Mouse (Mus musculus): Measurements from ENCODE around the gene Isyna1. TPM values are rescaled to one million over a fixed set of nuclear protein-coding genes. Genes with fewer than 3 reads are reported as not detected.
"Not testable (repeated sequence)": the region's sequence is repeated elsewhere in the genome, so short reads cannot be mapped to it uniquely, and the experiment has no call there.

The Isyna1 gene
- polyA plus RNA-seq, 1 experiment = 575 TPM

DNA sequence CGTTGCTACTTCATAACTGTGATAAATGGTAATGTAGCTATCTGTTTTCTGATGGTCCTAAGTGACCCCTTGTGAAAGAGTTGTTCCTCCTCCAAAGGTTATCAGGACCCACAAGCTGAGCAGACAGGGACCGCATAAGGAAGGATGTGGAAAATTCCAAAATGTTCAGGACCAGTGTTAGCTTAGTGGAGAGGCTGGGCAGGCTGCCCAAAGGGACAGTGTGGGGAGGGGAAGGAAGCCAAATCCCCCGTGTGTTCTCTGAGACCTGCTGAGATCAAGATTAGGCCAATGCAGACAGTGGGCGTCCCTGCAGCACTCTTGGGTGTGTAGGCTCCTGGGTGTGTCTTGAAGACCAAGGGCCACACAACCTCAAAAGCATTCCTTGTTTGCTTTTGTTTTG is 19.3 kb upstream of the Isyna1 start:
- DNase-seq (ENCODE audit: low read depth) = no peak

- no peak for DNase-seq (ENCODE audit: low read depth)
These were observed 17.0 kb upstream of the Isyna1 start for GRCm38 (mm10) chr8:70577207-70577606.

GRCm38 (mm10) chr8:70583476-70584387 is 10.4 kb upstream of the Isyna1 start:
- DNase-seq (ENCODE audit: low read depth) = no peak

DNA sequence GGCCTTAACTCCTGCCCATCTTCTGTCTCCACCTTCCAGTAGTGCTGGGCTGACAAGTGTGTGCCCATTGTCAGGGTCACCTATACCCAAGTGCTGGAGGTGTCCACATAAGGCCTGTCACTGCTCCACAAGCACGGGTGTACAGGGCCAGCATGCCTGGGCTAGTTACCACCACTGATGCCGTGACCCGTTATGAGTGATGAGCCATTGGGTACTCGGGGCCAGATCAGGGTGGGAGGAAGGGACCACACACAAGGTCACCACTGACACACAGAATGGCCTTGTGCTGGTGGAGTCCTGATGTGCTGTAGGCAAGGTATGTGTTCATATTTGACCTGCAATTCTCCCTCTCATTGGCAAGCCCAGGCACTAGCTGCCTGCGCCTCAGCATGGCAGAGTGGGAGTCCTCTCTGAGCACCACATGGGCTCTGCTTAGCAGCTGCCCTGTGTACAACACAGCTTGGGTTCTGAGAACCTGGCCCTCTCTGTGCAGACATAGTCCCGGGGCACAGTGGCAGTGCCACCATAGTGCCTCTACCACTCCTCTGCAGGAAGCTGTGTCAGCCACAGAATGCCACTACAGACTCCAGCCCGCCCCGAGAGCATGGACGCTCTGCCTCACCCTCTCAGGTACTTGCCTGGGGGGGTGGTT is 9.4 kb upstream of the Isyna1 start:
- no peak for DNase-seq (ENCODE audit: low read depth)

- no peak for DNase-seq (ENCODE audit: low read depth)
These were observed 8.9 kb upstream of the Isyna1 start for GRCm38 (mm10) chr8:70585258-70585652.

DNA sequence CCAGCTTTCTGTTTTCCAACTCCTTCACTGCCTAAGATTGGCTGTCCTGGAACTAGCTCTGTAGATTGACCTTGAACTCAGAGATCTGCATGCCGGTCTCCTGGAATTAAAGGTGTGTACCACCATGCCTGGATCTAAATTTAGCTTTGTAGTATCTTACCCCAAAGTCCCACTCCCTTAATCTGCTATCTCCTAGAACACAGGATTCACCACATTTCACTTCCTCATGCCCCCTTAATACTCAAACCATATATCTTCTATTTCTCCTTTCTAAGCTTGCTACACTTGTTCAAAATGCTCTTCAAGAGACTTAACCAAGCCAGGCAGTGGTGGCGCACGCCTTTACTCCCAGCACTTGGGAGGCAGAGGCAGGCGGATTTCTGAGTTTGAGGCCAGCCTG is 6.2 kb upstream of the Isyna1 start:
- DNase-seq (ENCODE audit: low read depth) = not testable (repeated sequence)

DNA sequence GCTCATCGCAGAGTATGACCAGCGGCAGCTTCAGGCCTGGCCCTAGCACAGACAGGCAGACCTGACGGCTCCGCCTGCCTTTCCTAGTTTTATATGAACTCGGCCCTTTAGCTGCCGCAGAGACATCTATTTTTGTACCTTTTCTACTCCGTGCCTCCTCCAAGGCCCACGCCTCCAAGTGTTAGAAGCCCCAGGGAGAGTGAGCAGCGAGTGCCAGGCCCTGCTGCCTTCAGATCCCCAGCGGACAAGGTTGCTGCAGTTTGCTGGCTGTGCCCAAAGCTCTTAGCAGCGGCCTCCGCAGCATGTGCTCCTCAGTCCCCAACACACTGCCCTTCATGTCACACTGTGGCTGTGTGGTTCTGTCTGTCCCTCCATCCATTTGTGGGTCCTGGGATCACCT is 2.6 kb upstream of the Isyna1 start:
- DNase-seq (ENCODE audit: low read depth) = no peak

- DNase-seq (ENCODE audit: low read depth) = no peak
These were observed 1.0 kb upstream of the Isyna1 start for GRCm38 (mm10) chr8:70593173-70593572.

GRCm38 (mm10) chr8:70594621-70595564 is 720 bp downstream of the Isyna1 start:
- no peak for DNase-seq (ENCODE audit: low read depth)

- DNase-seq (ENCODE audit: low read depth) = no peak
These were observed 1.6 kb downstream of the Isyna1 start for GRCm38 (mm10) chr8:70595811-70596210.

GRCm38 (mm10) chr8:70596216-70596615 is 2.0 kb downstream of the Isyna1 start:
- no peak for DNase-seq (ENCODE audit: low read depth)

DNA sequence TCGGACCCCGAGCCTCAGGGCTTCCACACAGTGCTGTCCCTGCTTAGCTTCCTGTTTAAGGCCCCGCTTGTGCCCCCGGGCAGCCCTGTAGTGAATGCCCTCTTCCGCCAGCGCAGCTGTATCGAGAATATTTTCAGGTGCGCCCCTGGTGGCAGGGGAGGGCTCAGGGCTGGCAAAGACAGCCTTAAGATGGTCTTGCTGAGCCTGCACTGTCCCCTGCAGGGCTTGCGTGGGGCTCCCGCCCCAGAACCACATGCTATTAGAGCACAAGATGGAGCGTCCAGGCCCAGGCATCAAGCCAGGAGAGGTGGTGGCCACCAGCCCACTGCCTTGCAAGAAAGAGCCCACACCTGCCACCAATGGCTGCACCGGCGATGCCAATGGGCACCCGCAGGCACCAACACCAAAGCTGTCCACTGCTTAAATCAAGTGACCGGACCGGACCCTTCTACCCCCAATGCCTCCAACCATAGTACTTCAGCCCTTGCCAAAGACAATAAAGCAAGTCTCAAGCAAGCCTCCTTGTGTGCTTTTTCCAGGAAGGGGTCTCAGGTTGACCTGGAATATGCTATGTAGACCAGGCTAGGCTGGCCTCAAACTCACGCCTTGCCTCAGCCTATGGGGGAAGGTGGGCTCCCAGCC is 2.7 kb downstream of the Isyna1 start:
- DNase-seq (ENCODE audit: low read depth) = no peak

DNA sequence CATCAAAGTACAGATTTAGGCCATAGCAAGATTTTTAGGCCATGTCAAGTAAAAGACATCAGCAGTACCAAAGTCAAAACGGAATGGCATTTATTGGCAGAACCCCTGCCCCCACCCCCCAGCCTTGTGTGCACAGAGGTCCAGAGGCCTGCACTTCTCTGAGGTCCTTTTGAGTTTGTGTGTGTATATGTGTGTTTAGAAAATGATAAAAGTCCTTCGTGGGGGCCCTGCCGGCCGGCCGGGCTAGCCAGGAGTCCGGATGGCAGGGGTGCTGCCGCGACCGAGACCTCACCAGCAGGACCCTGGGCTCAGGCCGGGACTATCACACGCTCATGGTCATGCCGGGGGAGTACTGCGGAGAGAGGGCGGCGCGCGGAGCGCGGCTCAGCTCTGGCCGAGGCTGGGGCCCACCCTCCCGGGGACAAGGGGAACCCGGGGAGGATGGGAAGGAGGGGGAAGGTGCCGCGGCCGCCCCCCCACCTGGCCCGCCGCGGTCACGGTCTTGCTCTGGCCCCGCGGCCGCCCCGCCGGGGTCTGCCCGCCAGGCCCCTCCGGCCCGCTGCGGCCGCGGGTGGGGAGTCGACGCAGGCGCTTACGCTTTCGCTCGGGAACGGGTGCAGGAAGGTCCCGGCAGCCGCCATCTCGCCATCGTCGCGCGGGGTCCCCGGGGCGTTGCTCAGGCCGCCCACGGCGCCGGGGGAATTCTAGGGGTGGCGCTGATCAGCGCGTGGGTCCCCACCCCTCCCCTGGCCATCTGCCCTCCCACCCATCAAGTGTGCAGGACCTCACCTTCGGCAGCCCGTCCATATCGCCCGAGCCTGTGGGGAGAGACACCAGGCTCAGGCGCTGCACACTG is 3.5 kb downstream of the Isyna1 start:
- no peak for DNase-seq (ENCODE audit: low read depth)

GRCm38 (mm10) chr8:70598283-70598682 is 4.1 kb downstream of the Isyna1 start:
- DNase-seq (ENCODE audit: low read depth) = no peak

DNA sequence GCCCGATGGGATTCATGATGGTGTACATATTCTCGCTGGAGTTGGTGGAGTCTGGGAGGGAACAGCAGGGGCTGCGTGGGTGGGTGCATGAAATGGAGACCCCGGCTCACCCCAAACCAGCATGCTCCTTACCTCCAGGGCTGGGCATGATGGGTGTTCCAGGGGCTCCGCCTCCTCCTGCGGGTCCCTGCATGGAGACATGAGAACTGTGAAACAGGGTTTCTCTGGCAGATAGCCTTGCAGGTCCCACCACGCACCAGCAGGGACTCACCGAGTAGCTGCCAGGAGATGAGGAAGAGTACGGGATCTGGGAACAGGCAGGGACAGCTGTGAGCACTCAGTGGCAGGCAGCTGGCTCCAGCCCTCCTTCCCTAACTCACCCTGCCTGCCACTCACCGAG is 4.5 kb downstream of the Isyna1 start:
- no peak for DNase-seq (ENCODE audit: low read depth)

DNA sequence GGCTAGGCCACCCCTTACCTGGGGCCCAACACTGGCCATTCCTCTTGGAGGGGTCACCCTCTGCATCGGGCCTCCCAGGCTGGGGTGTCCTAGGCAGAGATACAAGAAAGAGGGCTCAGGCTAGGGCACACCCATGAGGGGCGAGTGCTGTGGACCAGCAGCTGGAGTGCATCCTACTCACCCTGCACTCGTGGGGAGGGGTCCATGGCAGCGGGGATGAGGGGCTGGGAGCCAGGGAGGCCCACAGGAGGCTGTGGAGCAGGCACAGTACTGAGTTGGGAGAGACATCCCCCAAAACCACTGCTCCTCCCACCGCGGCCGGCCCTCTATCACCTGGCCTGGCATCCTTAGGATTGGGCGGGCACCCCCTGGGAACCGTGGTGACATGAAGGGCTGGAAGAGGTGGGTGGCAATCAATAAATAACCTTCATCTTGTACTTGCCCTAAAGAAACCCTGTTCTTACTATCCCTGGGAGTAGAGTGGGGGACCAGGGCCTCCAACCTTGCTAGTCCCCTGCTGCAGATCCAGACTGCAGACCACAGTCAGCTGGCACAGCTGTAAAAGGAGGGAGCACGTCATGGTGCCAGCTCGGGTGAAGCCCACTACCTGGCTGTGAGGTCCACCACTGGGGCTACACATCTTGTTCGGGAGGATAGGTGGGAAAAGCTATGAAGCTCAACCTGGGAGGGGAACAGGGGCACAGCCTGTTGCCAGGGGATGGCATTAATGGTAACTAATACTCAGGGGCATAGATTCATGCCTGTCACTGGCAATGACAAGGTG is 5.5 kb downstream of the Isyna1 start:
- DNase-seq (ENCODE audit: low read depth) = no peak

DNA sequence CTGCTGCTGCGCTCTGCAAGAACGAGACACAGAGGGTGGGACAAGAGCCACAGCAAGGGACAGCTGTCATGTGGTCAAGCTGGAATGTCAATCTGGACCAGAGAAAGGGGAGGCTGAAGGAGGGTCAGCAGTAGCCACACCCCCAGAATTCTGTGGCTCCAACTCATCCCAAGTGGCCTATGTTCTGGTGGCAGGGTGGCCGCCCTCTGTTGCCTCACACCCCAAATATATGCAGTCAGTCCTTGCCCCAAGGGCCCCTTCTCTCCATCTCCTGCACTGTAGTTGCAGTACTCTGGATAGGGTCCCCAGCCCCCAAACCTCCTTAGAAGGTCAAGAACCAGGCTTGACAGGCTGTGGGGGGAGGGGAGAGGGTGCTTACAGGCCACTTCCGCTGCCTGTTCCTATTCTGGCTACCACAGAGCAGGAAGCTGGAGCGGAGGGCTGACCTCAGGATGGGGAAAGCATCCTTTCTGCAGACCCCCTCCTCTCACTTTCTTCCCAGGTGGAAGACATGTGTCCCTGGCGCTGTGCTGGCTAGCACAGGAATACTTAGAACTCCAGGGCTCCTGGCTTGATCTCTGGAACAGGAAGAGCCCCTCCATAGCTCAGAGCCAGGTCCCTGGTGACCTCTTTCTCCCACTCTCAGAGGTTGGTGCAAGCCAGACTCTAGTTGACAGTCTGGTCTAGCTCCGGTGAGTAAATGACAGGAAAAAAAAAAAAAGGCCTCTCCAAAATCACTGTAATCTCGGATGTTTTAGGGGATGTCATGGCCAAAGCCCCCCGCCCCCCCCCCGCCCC is 6.5 kb downstream of the Isyna1 start:
- no peak for DNase-seq (ENCODE audit: low read depth)

DNA sequence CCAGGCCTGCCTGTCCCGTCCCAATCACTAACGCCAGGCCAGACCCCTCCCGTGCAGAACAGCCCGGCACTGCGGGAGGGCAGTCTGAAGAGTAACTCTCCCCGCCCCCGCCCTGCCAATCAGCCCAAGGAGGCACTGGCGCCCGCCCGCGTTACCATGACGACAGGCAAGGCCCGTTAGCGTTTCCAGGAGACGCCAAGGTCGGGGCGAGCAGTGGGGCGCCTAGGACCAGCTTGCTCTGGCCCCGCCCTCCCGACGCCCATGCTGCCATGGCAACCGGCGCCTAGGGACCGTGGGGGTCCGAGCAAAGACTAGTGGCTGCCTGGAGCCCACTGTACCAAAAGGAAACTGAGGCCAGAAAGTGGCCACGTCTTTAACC is 7.1 kb downstream of the Isyna1 start:
- no peak for DNase-seq (ENCODE audit: low read depth)
